Mouse (Mus musculus): ENCODE data around the gene Ptpa. TPM values are rescaled to one million over a fixed set of nuclear protein-coding genes. Genes with fewer than 3 reads are reported as not detected.
A peak's percentile ranks its signal among the peaks of the same experiment; 100 is the strongest.

Gene Ptpa
- total and polyA plus RNA-seq, 3 experiments: 82.7 to 91.2 (median 88.7) TPM

GRCm38 (mm10) chr2:30379307-30379706 is 36.5 kb upstream of the Ptpa start:
- H3K9ac ChIP-seq (ENCODE audit: low read depth, low read length): no peak overlapping the region
- 61% methylated on average over 7 of the region's 7 CpGs for WGBS
- no peak overlapping the region for H3K27ac ChIP-seq
- H3K4me3 ChIP-seq: no peak overlapping the region
- no peaks in the 10 kb centered on the region for H3K79me2 ChIP-seq (replicated peaks; ENCODE audit: control insufficient read depth, insufficient read depth, low read length)
- no peak for TF ChIP-seq CTCF (IDR thresholded peaks at IDR 0.05)
- TF ChIP-seq EP300 (IDR thresholded peaks at IDR 0.05; ENCODE audit: insufficient read depth, low read depth, low read length): no peak
- TF ChIP-seq POLR2A (IDR thresholded peaks at IDR 0.05; ENCODE audit: insufficient read depth, low read depth, low read length): no peak
- no peaks in the 10 kb centered on the region for H3K27me3 ChIP-seq (ENCODE audit: control insufficient read depth, insufficient read depth, low read length)
- DNase-seq: no peak
- intact Hi-C loops (cut with DNase I): no loop called here
- H3K4me1 ChIP-seq (ENCODE audit: control insufficient read depth, insufficient read depth, low read length): peaks cover 5% of the 10 kb centered on the region
- H3K36me3 ChIP-seq (ENCODE audit: control insufficient read depth, insufficient read depth, low read length): no peaks in the 10 kb centered on the region

GRCm38 (mm10) chr2:30380564-30381376 is 35.1 kb upstream of the Ptpa start:
- intact Hi-C loops (cut with DNase I): no loop called here
- TF ChIP-seq POLR2A (IDR thresholded peaks at IDR 0.05; ENCODE audit: insufficient read depth, low read depth, low read length) (no peak), CTCF (IDR thresholded peaks at IDR 0.05) (no peak), EP300 (IDR thresholded peaks at IDR 0.05; ENCODE audit: insufficient read depth, low read depth, low read length) (no peak)
- Histone ChIP-seq H3K27ac (peak overlapping the region; percentile 61), H3K27me3 (ENCODE audit: control insufficient read depth, insufficient read depth, low read length) (no peaks in the 10 kb centered on the region), H3K79me2 (replicated peaks; ENCODE audit: control insufficient read depth, insufficient read depth, low read length) (no peaks in the 10 kb centered on the region), H3K4me1 (ENCODE audit: control insufficient read depth, insufficient read depth, low read length) (peaks cover 5% of the 10 kb centered on the region), H3K36me3 (ENCODE audit: control insufficient read depth, insufficient read depth, low read length) (no peaks in the 10 kb centered on the region), H3K9ac (ENCODE audit: low read depth, low read length) (no peak overlapping the region), H3K4me3 (no peak overlapping the region)
- WGBS: 62% methylated on average over 10 of the region's 10 CpGs
- peak in 1 of 2 experiments; percentile 54 for DNase-seq

DNA sequence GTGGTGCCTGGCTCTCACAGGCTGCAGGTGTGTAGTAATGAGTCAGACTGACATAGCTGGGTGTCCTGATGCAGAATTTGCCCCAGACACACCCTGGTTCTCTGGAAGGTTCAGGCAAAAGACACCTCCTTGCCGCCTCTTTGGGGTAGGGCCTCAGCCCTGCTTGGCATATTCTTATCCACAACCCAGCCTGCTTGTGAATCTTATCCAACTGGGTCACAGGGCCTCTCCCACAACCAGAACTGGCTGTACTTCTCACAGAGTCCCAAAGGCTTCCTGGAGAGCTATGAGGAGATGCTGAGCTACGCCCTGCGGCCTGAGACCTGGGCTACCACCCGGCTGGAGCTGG is 34.5 kb upstream of the Ptpa start:
- no peak overlapping the region for H3K4me3 ChIP-seq
- H3K4me1 ChIP-seq (ENCODE audit: control insufficient read depth, insufficient read depth, low read length): peaks cover 5% of the 10 kb centered on the region
- no peaks in the 10 kb centered on the region for H3K36me3 ChIP-seq (ENCODE audit: control insufficient read depth, insufficient read depth, low read length)
- H3K79me2 ChIP-seq (replicated peaks; ENCODE audit: control insufficient read depth, insufficient read depth, low read length): no peaks in the 10 kb centered on the region
- H3K9ac ChIP-seq (ENCODE audit: low read depth, low read length): no peak overlapping the region
- peak; percentile 52 to 73 for DNase-seq
- peak overlapping the region; percentile 61 for H3K27ac ChIP-seq
- intact Hi-C loops (cut with DNase I): no loop called here
- 62% methylated on average over 4 of the region's 4 CpGs for WGBS
- TF ChIP-seq CTCF (IDR thresholded peaks at IDR 0.05) (no peak), POLR2A (IDR thresholded peaks at IDR 0.05; ENCODE audit: insufficient read depth, low read depth, low read length) (no peak), EP300 (IDR thresholded peaks at IDR 0.05; ENCODE audit: insufficient read depth, low read depth, low read length) (no peak)
- no peaks in the 10 kb centered on the region for H3K27me3 ChIP-seq (ENCODE audit: control insufficient read depth, insufficient read depth, low read length)

DNA sequence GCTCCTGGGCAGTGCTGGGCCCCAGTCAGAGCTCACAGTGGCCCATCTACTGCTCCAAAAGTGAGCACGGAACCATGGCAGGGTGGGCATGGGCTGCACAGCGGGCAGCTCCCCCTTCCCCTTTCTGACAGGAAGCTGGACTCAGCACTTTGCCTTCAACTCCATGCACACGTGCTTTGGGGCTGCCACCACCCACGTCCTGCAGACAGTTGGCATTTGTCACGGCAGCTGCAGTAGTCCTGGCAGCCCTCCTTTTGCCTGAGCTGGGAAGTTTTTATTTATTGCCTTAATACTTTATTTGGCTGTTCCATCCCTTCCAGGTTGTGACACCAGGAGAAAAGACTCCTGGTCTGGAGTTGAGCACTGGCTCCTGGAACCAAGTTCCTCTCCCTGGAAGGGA is 31.0 kb upstream of the Ptpa start:
- intact Hi-C loops (cut with DNase I): no loop called here
- 64% methylated on average over 5 of the region's 5 CpGs for WGBS
- no peaks in the 10 kb centered on the region for H3K27me3 ChIP-seq (ENCODE audit: control insufficient read depth, insufficient read depth, low read length)
- no peak overlapping the region for H3K27ac ChIP-seq
- H3K4me1 ChIP-seq (ENCODE audit: control insufficient read depth, insufficient read depth, low read length): peaks cover 5% of the 10 kb centered on the region
- H3K9ac ChIP-seq (ENCODE audit: low read depth, low read length): no peak overlapping the region
- no peak for DNase-seq
- no peaks in the 10 kb centered on the region for H3K79me2 ChIP-seq (replicated peaks; ENCODE audit: control insufficient read depth, insufficient read depth, low read length)
- no peak overlapping the region for H3K4me3 ChIP-seq
- TF ChIP-seq EP300 (IDR thresholded peaks at IDR 0.05; ENCODE audit: insufficient read depth, low read depth, low read length): no peak
- TF ChIP-seq POLR2A (IDR thresholded peaks at IDR 0.05; ENCODE audit: insufficient read depth, low read depth, low read length): 0 out of 2 replicates have a peak, but pooled peaks have one; percentile 20
- no peak for TF ChIP-seq CTCF (IDR thresholded peaks at IDR 0.05)
- no peaks in the 10 kb centered on the region for H3K36me3 ChIP-seq (ENCODE audit: control insufficient read depth, insufficient read depth, low read length)

DNA sequence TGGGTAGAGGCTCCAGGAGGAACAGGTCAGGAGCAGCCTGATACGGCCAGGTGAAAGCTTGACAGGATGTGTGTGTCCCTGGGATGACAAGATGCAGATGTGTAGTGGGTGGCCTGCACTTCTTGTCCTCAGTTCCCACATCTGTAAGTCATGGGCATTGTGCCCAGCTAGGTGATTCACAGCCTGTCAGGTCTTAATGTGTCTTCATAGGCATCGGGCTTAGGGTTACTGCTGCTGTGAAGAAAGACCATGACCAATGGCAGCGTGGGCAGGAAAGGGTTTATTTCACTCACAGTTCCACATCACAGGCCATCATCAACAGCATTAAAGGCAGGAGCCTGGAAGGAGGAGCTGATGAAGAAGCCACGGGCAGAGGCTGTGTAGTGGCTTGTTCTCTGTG is 30.2 kb upstream of the Ptpa start:
- no peak overlapping the region for H3K9ac ChIP-seq (ENCODE audit: low read depth, low read length)
- no peak for DNase-seq
- H3K27ac ChIP-seq: no peak overlapping the region
- H3K27me3 ChIP-seq (ENCODE audit: control insufficient read depth, insufficient read depth, low read length): no peaks in the 10 kb centered on the region
- 81% methylated on average over 4 of the region's 4 CpGs for WGBS
- TF ChIP-seq CTCF (IDR thresholded peaks at IDR 0.05): no peak
- no peak for TF ChIP-seq EP300 (IDR thresholded peaks at IDR 0.05; ENCODE audit: insufficient read depth, low read depth, low read length)
- TF ChIP-seq POLR2A (IDR thresholded peaks at IDR 0.05; ENCODE audit: insufficient read depth, low read depth, low read length): no peak
- H3K79me2 ChIP-seq (replicated peaks; ENCODE audit: control insufficient read depth, insufficient read depth, low read length): no peaks in the 10 kb centered on the region
- intact Hi-C loops (cut with DNase I): no loop called here
- H3K4me1 ChIP-seq (ENCODE audit: control insufficient read depth, insufficient read depth, low read length): peaks cover 5% of the 10 kb centered on the region
- no peak overlapping the region for H3K4me3 ChIP-seq
- H3K36me3 ChIP-seq (ENCODE audit: control insufficient read depth, insufficient read depth, low read length): no peaks in the 10 kb centered on the region

DNA sequence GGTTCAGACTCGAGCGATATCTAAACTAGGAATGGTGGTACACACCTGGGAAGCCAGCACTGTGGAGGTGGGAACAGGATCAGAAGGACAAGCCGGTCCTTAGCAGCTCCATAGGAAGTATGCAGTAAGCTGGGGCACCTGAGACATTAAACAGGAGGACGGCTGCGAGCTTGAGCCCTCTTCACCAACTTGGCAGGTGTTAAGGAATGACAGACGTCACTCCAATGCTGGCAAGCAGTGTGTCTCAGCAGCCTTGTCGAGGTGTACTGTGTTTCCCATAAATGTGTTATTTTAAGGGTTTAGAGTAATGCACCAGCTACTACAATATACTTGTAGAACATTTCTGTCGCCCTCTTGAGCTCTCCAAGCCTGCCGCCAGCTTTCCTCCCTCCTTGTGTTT is 28.9 kb upstream of the Ptpa start:
- no peak for DNase-seq
- H3K36me3 ChIP-seq (ENCODE audit: control insufficient read depth, insufficient read depth, low read length): no peaks in the 10 kb centered on the region
- no peaks in the 10 kb centered on the region; the same call in 1 of the 2 replicates for H3K4me1 ChIP-seq (ENCODE audit: control insufficient read depth, insufficient read depth, low read length)
- H3K27ac ChIP-seq: no peak overlapping the region
- TF ChIP-seq EP300 (IDR thresholded peaks at IDR 0.05; ENCODE audit: insufficient read depth, low read depth, low read length): 0 out of 2 replicates have a peak, but pooled peaks have one; percentile 41
- no peak for TF ChIP-seq CTCF (IDR thresholded peaks at IDR 0.05)
- TF ChIP-seq POLR2A (IDR thresholded peaks at IDR 0.05; ENCODE audit: insufficient read depth, low read depth, low read length): peak; percentile 62
- no peak overlapping the region for H3K4me3 ChIP-seq
- no peaks in the 10 kb centered on the region for H3K79me2 ChIP-seq (replicated peaks; ENCODE audit: control insufficient read depth, insufficient read depth, low read length)
- no peak overlapping the region for H3K9ac ChIP-seq (ENCODE audit: low read depth, low read length)
- H3K27me3 ChIP-seq (ENCODE audit: control insufficient read depth, insufficient read depth, low read length): no peaks in the 10 kb centered on the region
- WGBS: 70% methylated on average over 9 of the region's 9 CpGs
- intact Hi-C loops (cut with DNase I): no loop called here

Data from heart, adult 2 months (tissue).